Mouse (Mus musculus) bone marrow macrophage, adult 2 months (primary cell): ENCODE measurements around the gene Syngap1.
"Not testable (repeated sequence)": the region's sequence is repeated elsewhere in the genome, so short reads cannot be mapped to it uniquely, and the experiment has no call there.

Source experiments
- CTCF ChIP-seq: IDR thresholded peaks from 2 replicates; pipeline ENCODE4 v1.5.1; 2012; ENCODE audit warnings: low read depth, mild to moderate bottlenecking, low read length, moderate library complexity
- POLR2A ChIP-seq: IDR thresholded peaks from 2 replicates; pipeline ENCODE4 v1.6.1; 2012; ENCODE audit warnings: mild to moderate bottlenecking, low read depth, low read length, borderline replicate concordance

DNA sequence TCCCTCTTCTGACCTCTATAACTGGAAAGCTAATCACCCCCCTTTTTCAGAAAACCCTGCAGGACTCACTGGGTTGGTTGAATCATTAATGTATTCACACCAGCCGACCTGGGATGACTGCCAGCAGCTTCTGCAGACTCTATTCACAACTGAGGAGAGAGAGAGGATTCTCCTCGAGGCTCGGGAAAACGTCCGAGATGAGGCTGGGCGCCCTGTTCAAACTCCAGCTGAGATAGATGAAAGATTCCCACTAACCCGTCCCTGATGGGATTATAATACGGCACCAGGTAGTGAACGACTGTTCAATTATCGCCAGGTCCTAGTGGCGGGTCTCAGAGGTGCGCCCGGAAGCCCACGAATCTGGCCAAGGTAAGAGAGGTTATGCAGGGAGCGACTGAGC lies 33.5 kb upstream of the Syngap1 start:
- not testable (repeated sequence) for TF ChIP-seq CTCF, POLR2A
